Mouse (Mus musculus) layer of hippocampus, adult 18-20 months (tissue): ENCODE data around the gene 4930480E11Rik. TPM values are rescaled to one million over a fixed set of nuclear protein-coding genes. Genes with fewer than 3 reads are reported as not detected.
"Not testable (repeated sequence)": the region's sequence is repeated elsewhere in the genome, so short reads cannot be mapped to it uniquely, and the experiment has no call there.

Experiments
- DNase-seq, 2 experiments: peaks; one replicate each; pipeline ENCODE4 v3.0.0; 2022; ENCODE audit warnings: low spot score in 2 of 2
- long read RNA-seq: library from polyadenylated mRNA; stranded (forward); transcript quantifications from one replicate; pipeline ENCODE4 v2.0.0, GENCODE M21; 2021
- total RNA-seq, 2 experiments: library from RNA; stranded (reverse); gene quantifications; 2 replicates each; pipeline ENCODE4 v1.2.3; 2021

4930480E11Rik gene
- not detected for total RNA-seq
- long read RNA-seq: 0 reads

DNA sequence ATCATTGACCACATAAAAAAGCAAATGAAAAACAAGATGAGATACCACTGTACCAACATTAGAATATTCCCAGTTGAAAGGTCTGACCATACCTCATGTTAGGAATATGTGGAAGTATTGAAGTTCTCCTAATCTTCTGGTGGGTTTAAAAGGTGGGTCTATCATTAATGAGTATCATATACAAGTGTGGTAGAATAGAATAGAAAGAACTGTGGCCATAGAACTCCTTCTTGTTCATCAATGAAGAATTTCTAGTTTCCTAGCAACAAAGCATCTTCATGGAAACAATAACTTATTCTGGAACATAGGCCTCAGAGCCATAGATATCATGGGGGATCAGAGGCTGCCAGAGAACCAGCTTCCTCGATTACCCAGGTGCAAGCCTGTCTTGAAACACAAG, at the start of gene 4930480E11Rik:
TSS of gene 4930480E11Rik (plus strand) at position 301 of the 400 bp plus-strand sequence.
- no peak for DNase-seq

DNA sequence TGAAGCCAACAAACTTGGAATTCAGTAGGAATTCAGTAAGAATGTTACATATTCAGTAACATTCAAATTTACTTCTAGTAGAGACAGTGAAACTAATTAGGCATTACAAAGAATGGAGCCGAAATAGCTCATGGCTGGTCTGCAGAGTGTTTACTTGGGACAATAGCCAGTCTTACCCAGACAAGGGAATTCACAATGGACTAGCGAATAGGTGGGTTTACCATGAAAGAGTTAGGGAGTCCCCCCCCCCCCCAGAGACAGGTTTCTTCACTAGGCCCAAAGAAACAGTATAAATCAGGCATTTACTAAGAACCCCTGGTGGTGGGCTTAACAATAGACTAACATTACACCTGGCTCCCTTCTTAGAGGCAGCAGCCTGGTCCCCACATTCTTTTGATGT, 33.9 kb downstream of the 4930480E11Rik start:
- DNase-seq: not testable (repeated sequence)

Other genes with a start within 250 kb of the 4930480E11Rik start
- not detected for gene Gm5938, start 244.2 kb upstream of the 4930480E11Rik start, total RNA-seq
- gene Obp1b, start 182.9 kb upstream of the 4930480E11Rik start, total RNA-seq: not detected
- not detected for gene Gm14743, start 123.7 kb upstream of the 4930480E11Rik start, total RNA-seq
- 1 to 10 TPM; 3.7 to 6.9 TPM for gene Prrg1, start 214.3 kb downstream of the 4930480E11Rik start, total RNA-seq